Mouse (Mus musculus) ovary, postnatal 14 days (tissue): ENCODE data around the gene Slc26a10.

Experiments used
- DNase-seq: peaks from one replicate; pipeline ENCODE4 v3.0.0; 2022; ENCODE audit warnings: low spot score

Gene Slc26a10

DNA sequence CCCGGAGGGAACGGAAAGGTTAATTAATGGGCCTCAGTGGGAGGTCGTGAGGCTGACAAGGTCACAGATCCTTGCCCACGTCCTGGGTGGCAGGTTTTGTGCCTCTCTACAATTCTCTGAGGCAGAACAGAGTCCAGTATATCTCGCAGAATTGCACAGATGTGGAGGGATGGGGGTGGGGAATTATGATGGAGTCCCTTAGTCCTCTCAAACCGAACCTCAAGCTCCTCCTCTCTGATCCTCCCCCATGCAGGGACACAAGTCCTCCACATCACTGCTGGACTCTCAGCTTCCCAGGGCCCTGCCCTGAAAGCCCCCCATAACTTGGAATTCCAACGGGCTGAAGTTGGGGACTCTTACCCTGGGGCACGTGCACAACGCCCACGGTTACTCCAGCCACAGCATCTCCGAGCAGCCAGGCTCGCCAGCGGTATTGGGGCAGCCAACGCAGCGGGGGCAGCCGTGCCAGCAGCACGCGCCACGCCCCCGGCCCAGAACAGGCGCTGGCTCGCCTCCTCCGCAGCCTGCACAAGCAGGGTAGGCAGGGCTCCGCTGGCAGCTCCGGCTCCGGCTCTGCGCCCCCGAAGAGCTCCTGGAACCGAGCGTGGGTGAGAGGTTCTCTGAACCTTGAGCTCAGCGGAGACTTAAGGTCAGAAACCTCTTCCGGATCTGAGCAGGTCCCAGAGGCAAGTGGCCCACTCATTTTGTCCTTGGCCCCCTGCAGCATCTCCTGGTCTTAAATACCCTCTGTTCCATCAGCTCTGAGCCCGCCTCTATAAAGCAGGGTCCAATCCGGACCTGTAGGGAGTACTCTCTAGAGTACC is at the start of gene Slc26a10:
Gene Slc26a10 (minus strand): TSS at position 775 of the 824 bp plus-strand sequence.
- no peak for DNase-seq

DNA sequence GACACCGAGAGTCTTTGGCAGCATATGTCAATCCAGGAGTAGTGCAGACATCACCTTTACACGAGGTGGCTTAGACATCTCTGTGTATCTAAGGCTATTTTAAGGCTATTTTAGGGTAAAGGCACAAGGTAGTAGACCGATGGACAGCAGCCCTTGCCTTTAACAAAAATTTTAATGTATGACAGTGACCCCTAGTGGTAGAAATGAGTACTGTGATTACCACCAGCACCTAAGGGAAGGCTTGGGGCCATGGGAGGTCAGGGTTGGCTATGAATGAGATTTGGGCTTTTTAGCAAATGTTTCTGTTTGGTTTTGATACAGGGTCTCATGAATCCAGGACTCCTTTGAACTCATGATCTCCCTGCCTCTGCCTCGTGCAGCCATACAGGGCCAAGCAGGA is 48.5 kb upstream of the Slc26a10 start:
- DNase-seq: peak; percentile 62

DNA sequence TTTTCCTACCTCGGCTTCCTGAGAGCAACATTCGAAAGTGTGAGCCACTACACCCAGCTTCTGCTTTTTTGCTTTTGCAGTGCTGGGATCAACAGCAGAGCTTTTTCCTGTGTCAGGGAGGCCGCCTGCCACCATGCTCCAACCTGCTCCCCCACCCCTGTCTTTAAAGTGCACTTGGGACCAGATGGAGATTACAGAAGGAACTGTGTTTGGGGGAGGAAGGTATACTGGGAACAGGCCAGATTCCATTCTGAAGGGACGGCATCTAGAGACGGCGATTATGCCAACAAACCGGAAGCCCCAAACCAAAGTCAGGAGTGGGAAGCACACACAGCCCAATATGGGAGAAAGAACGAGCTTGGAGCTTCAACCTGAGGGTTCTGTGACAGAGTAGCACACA is 46.7 kb upstream of the Slc26a10 start:
- no peak for DNase-seq

DNA sequence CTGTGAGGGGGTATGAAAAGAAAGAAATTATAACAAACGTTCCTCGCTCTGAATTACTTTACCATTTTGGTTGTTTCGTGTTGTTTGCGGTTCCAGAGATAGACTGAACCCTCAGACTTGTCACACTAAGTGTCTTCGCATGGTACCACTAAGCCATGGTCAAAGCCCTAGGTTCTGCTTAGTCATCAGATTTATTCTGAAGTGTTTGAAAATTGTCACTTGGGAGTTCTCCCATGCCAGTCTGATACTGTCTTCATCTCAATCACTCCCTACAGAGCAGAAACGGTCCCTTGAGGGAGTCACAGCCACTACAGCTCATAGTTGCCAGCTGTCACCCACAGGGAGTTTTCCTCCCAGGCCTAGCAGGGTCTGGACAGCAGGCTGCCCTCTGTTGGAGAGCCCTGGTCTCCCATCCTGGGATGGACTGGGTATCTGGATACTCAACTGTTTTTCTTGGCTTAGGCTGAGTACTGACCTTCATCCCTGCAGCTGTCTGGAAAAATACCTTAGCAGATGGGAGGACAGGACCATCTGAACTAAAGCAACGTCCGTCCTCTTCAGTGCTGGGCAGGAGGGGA is 46.0 kb upstream of the Slc26a10 start:
- DNase-seq: no peak

DNA sequence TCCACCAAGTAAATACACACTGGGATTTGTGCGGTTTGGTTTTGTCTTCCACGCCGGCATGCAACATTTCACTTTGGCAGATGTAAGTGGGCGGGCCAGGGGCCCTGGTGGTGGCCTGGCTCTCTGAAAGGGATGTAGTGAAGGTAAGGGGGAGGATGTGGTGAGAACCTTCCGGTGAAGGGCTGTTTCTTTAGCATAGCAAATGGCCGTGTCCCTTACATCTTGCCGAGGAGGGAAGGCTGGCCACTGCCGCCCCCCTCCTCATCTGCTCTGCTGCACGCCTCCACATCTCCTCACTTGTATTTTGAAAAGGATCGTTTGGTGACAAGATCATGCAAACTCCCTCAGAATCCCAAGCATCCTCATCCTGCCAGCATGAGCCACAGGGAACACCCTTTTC is 45.3 kb upstream of the Slc26a10 start:
- DNase-seq: no peak

DNA sequence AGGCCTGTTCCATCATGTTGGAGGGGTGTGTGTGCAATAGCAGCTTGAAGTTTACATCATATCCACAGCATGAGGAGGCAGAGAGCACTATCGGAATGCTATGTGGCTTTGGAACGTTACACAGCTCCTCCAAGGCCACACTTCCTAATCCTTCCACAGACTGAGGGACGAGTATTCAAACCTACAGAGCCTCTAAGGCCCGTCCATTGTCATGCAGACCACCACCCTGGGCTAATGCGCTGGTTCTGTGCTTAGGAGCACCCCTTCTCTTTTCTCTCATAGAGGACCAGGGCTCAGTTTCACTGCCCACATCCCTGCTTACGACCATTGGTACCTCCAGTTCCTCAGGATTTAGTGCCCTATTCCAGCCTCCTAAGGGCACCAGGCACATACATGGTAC is 44.8 kb upstream of the Slc26a10 start:
- no peak for DNase-seq

DNA sequence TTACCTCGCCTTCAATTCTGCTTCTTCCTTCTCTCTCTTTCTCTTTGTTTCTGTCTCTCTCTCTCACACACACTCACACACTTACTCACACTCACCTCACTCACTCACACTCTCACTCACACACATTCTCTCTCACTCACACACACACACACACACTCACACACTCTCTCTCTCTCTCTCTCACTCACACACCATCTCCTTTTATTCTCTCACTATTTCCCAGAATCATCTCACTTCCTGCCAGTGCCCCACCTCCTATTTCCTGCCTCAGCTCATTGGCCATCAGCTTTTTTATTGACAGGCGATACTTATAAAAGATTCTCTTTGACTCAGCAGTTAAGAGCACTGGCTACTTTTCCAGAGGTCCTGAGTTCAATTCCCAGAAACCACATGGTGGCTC is 37.9 kb upstream of the Slc26a10 start:
- no peak for DNase-seq

DNA sequence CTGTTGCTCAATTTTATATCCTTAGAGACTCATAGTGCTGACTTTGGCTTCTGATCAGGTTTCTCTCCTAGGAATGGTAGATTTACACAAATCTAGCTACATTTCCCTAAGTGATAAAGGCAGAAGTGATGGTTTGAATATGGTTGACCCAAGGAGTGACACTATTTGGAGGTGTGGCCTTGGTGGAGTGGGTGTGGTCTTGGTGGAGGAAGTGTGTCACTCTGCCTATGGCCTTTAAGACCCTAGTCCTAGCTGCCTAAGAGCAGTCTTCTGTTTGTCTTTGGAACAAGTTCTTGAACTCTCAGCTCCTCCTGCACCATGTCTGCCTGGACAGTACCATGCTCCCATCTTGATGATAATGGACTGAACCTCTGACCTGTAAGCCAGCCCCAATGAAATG is 36.7 kb upstream of the Slc26a10 start:
- DNase-seq: no peak

DNA sequence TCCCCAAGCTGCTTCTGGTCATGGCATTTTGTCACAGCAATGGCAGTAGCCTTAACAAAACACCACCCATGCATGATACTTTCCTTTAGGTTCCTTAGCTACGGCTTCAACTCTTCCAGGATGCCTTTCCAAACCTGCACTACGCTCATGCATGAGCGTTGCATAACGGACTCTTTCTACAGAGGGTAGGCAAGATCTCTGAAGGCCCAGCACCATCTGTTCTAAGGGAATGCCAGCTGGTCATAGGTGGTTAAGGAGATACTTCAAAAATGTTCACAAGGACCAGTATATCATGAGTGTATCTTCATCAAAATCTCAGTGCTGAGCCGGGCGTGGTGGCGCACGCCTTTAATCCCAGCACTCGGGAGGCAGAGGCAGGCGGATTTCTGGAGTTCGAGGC is 36.0 kb upstream of the Slc26a10 start:
- DNase-seq: no peak

DNA sequence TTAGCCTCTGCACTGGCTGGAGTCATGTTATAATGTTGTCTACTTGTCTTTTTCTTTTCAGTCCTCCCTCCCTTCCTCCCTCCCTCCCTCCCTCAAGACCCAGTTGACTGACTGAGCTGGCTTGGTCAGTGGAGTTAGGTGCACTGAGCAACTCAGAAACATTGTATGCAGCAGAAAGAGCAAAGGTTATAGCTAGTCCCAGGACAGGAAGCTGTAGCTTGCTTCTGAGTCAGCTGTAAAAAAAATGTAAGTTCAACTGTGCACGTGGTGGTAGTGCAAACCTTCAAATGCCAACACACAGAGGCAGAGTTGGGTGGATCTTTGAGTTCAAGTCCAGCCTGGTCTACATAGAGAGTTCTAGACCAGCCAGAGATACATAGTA is 34.0 kb upstream of the Slc26a10 start:
- DNase-seq: no peak

DNA sequence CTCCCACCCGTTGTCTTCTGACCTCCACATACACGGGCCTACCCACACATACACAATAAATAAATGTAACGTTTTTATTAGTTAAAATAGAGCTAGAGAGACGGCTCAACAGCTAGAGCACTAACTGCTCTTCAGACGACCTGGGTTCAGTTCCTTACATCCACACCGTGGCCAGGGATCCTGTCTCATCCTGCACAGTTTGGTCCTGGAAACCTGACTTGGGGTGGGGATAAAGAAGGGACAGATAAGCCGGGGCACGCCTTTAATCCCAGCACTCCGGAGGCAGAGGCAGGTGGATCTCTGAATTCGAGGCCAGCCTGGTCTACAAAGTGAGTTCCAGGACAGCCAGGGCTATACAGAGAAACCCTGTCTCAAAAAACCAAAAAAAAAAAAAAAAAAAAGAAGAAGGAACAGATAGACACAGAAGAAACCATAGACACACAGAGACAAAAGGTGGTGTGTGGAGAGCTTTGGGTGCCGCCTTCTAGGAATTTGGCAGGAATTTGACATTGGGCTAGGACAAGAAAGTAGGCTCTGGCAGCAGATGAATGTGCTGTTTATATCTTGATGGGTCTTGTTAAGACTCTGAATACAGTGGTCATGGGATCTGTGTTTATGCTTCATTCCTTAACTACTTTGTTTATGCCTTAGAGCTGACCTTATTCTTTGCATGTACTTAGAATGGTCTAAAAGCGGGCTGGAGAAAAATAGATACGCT is 33.4 kb upstream of the Slc26a10 start:
- no peak for DNase-seq

DNA sequence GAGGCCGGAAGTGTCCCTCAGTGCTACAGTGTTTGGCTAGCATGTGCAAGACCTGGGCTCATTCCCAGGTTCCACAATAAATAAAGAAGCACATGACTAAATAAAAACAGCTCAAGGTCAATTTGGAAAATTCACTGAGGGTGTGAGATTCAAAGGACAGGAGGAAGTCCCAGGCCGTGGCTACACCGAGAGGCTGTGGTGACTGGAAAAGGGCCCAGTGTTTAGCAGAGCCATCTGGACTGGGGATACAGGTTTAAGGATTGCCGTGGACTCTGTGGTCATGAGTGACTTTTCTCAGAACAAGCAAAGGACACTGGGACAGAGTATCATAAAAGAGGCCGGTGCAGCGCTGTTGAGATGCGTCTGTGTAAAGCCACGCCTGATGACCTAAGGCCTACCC is 32.8 kb upstream of the Slc26a10 start:
- no peak for DNase-seq

DNA sequence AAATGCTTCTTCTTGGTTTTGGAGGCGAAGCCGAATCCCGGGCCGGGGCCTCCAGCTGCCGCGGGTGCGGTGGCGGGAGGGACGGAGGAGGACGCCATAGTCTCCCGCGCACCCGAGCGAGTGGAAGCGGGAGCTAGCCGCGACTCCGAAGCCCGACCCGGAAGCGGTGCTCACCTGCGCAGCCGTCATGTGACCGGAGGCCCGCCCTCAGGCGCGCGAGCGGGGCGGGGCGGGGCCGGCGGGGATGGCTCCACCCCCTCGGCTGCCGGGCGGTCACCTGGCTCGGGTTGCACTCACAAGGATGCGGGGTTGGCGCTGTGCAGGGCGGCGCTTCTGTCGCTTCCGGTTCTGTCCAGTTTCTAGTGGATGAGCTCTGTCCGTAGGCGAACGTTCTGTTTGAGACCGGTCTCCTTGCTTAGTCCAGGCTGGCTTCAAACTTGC is 31.0 kb upstream of the Slc26a10 start, which contains the start of gene Pip4k2c:
Gene Pip4k2c (minus strand): TSS at position 172 of the 441 bp plus-strand sequence.
- peak; percentile 88 for DNase-seq

DNA sequence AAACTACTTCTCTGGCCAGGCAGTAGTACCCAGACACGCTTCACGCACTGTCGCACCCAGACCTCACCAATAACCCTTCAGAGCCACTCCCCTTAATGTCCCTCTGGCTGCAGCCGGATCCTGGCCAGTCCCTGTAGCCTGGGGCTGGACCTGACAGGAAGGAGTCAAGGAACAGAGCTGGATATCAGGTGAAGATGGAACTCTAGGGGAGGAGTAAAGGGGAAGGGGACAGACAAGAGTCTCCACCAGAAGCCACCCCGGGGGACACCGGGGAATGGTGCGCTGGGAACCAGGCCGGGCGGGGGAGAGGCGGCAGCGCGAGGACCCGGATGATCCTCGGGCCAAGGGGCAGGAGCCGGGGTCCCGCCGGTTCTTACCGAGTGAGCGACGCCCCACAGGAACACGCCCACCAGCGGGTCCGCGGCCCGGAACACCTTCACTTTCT is 30.5 kb upstream of the Slc26a10 start:
- peak; percentile 28 for DNase-seq

DNA sequence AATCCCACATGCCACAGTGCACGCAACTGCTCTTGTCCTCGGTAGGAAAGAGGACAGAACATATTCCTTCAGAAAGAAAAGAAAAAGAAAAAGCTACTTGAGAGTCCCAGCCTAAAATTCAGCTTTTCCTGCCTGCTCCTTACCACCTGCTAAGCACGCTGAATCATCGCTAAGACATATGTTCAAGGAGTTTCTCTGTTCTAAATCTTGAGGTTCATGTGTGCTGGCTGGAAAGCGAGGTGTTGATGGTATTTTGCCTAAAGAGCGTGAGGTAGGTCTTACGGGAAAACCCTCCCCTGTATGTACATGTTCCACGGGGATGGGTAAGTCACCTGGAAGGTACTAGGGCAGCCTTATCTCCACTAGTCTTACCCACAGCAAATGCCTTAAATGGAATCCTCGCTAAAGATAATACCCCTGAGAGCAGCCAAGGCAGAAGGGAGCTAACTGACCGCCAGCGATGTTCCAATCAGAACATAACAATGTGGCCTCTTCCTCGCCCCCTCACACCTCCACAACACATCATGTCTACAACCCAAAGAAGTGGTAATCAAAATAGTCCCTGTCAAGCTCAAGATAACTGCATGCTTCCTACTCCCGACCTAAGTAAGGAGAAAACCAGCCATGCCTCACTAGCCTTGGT is 29.6 kb upstream of the Slc26a10 start:
- DNase-seq: no peak

DNA sequence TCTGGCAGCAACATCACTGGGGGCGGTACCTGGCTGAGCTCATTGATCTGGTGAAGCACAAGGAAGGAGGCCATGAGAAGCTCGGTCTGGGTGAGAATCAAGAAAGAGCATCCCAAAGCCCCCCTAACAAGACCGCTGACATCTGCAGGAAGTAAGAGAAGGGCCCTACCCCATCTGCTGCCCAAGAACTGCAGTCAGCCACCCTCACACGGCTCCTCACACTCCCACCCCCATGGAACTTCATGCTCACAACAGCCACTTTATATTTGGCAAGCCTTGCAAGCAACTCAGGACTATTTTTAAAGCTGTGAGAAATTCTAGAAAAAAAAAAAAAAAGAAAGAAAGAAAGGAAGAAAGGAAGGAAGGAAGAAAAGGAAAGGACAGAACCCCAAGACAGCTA is 28.5 kb upstream of the Slc26a10 start:
- no peak for DNase-seq

DNA sequence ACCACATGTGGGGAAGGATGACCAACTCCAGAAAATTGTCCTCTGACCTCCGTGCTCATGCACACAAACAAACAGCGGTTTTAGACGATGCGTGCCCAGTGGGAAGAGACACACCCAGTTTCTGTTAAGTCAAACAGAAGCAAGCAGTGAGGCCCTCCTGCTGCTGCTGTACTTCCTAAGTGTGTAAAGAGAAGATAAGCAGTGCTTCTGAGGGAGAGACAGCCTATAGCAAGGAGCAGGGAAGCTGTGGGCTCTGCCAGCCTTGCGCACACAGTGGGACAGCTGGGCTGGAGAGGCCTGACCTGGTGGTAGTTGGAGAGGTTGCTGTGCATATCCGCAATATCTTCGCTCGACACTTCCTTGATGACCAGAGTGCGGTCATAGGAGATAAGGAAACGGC is 24.9 kb upstream of the Slc26a10 start:
- no peak for DNase-seq

DNA sequence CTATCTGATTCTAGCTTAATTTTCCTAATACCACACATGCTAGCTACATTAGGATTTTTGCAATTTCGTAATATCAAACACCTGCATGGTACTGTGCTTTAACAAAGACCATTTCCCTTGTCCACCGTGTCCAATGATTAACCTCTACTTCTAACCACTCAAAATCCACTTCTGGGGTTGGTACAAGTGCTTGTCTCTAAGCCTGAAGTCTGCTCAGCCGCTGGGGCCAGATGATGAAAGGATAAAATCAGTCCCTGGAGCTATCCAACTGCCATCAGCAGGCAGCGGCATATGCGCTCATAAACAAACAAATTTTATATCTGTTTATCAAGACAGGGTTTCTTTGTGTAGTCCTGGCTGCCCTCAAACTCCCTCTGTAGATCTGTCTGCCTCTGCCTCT is 24.1 kb upstream of the Slc26a10 start:
- DNase-seq: no peak

DNA sequence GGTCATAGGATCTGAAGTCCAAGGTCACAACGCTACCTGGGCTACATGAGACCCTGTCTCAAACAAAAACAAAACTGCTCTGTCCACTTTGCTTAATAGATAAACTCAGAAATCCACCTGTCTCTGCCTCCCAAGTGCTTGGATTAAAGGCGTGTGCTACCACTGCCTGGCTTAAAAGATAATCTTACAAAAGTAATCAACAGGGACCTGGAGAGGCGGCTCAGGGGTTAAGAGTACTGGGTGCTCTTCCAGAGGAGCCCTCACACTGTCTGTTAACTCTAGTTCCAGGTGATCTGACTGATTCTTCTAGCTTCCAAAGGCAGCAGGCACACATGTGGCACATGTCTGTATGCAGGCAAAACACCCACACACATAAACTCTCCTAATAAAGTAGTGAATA is 22.7 kb upstream of the Slc26a10 start:
- no peak for DNase-seq

DNA sequence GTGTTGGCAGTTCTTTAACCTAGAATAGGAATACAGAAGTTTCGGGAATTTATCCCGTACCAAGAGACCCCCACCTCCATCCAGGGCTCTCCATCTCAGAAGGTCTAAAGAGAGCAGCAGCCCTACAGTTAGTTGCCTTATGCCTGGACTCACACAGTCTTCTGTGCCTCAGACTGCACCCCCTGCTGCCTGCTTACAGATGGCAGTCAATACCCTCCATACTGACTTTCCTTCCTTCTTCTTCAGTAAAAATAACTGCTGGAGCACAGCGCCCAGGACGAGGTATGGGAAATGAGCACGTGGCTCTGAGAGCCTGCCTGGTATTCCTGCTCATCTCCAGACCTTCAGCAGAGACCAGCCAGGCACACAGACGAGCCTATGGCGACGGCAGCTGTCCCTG is 19.8 kb upstream of the Slc26a10 start:
- DNase-seq: no peak

DNA sequence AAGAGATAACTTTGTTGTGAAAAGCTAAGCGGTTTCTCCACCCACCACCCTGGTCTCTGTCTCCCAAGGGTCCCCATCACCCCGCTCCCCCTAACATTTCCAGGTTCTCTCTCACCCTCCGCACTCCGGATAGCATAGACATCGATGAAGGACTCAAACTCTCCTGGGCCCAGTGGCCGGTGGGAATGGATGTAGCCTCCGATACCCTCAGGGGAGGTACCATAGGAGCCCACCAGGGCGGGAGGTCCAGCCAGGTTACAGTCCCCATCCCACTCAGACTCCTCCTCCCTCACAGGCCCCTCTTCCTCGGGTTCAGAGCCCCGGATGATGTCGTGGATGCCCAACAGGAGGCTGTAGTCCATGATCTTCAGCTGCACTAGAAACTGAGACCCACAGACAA is 19.0 kb upstream of the Slc26a10 start:
- no peak for DNase-seq

DNA sequence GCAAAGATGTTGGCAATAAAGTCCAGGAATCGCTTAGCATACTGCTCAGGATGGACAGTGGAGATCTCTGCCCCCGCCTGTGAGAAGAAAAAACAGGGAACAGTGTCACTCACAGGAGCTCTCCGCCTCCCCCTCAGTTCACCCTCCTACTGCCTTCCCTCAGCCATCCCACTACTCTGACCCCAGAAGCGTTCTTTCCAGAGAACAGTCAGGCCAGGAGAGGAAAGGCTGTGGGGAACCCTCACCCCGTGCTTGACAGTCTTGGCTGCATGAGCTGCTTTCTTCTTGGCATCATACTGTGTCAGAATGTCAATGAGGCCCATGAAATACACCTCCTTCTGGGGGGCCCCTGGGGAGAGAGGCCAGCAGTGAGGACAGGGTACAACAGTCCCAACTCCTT is 18.6 kb upstream of the Slc26a10 start:
- DNase-seq: no peak

DNA sequence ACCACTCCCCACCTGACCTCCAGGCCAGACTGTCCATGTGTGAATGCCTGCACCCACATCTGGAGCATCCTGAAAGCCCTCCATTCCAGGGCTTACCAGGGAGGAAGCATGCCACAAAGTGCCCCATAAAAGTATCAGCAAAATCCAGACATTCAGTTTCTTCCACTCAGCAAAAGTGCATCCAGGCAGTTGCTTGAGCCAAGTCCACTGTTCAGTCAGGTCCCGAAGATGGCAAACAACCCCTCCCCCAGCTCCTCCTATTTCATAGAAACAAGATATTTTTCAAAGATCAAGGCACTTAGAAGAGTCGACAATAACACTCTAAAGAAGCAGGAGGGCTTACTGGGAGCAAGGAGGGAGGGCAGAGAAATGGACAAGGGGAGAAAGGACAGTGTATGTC is 18.0 kb upstream of the Slc26a10 start:
- DNase-seq: no peak
